Mouse (Mus musculus): Measurements from ENCODE around the gene Isg15. TPM values are rescaled to one million over a fixed set of nuclear protein-coding genes. Genes with fewer than 3 reads are reported as not detected.

The Isg15 gene
- polyA plus RNA-seq, 1 experiment from 2014 or later: 2.7 TPM

- 79% methylated on average over 2 of the region's 2 CpGs for WGBS
- H3K4me3 ChIP-seq: no peak overlapping the region
- H3K4me1 ChIP-seq (replicated peaks): peaks cover 11% of the 10 kb centered on the region
- H3K27me3 ChIP-seq: no peaks in the 10 kb centered on the region
- no peaks in the 10 kb centered on the region for H3K9me3 ChIP-seq (replicated peaks)
- peaks cover 15% of the 10 kb centered on the region for H3K36me3 ChIP-seq
- H3K27ac ChIP-seq: no peak overlapping the region
- H3K4me2 ChIP-seq: no peak overlapping the region
- H3K9ac ChIP-seq: no peak overlapping the region
- no peak for ATAC-seq (replicated peaks; ENCODE audit: insufficient number of reproducible peaks, insufficient read depth, low FRiP score, low read depth)
These were observed 23.7 kb upstream of the Isg15 start for GRCm38 (mm10) chr4:156224276-156224675.

GRCm38 (mm10) chr4:156219936-156220335 lies 19.3 kb upstream of the Isg15 start:
- Histone ChIP-seq H3K9ac (no peak overlapping the region), H3K4me3 (no peak overlapping the region), H3K9me3 (replicated peaks) (no peaks in the 10 kb centered on the region), H3K27ac (no peak overlapping the region), H3K4me2 (no peak overlapping the region), H3K27me3 (no peaks in the 10 kb centered on the region), H3K36me3 (peaks cover 10% of the 10 kb centered on the region), H3K4me1 (replicated peaks) (peaks cover 30% of the 10 kb centered on the region)
- no peak for ATAC-seq (replicated peaks; ENCODE audit: insufficient number of reproducible peaks, insufficient read depth, low FRiP score, low read depth)
- WGBS: 87% methylated on average over 11 of the region's 11 CpGs

DNA sequence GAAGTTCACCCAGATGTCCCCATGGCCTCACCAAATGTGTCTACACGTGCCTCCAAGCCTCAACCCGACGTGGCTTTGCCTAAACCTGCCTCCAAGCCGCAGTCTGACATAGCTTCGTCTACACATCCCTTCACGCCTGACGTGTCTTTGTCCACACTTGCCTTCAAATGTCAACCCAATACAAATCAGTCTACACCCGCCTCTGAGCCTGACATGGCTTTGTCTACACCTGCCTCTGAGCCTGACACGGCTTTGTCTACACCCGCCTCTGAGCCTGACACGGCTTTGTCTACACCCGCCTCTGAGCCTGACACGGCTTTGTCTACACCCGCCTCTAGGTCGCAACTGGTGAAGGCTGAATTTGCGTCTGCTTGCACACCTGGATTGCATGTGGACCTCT lies 17.2 kb upstream of the Isg15 start:
- H3K4me1 ChIP-seq (replicated peaks): peaks cover 30% of the 10 kb centered on the region
- ATAC-seq (replicated peaks; ENCODE audit: insufficient number of reproducible peaks, insufficient read depth, low FRiP score, low read depth): no peak
- H3K9ac ChIP-seq: no peak overlapping the region
- H3K36me3 ChIP-seq: peaks cover 5% of the 10 kb centered on the region; the same call in 1 of the 2 replicates
- no peak overlapping the region for H3K27ac ChIP-seq
- H3K4me2 ChIP-seq: no peak overlapping the region; the same call in 1 of the 2 replicates
- H3K4me3 ChIP-seq: no peak overlapping the region
- 75% methylated on average over 16 of the region's 16 CpGs for WGBS
- H3K9me3 ChIP-seq (replicated peaks): no peaks in the 10 kb centered on the region
- H3K27me3 ChIP-seq: no peaks in the 10 kb centered on the region

- H3K9ac ChIP-seq: peak overlapping the region; percentile 29; the same call in 1 of the 2 replicates
These were observed 16.5 kb upstream of the Isg15 start for GRCm38 (mm10) chr4:156217022-156217669.

GRCm38 (mm10) chr4:156216196-156216595 lies 15.6 kb upstream of the Isg15 start:
- ATAC-seq (replicated peaks; ENCODE audit: insufficient number of reproducible peaks, insufficient read depth, low FRiP score, low read depth): no peak; the same call in 1 of the 2 replicates
- peak overlapping the region; percentile 32 for H3K4me3 ChIP-seq
- H3K4me2 ChIP-seq: peak overlapping the region; percentile 48
- H3K36me3 ChIP-seq: no peaks in the 10 kb centered on the region
- 77% methylated on average over 2 of the region's 2 CpGs for WGBS
- peak overlapping the region; percentile 88 for H3K27ac ChIP-seq
- peaks cover 30% of the 10 kb centered on the region for H3K4me1 ChIP-seq (replicated peaks)
- H3K9me3 ChIP-seq (replicated peaks): no peaks in the 10 kb centered on the region
- no peaks in the 10 kb centered on the region for H3K27me3 ChIP-seq
- H3K9ac ChIP-seq: peak overlapping the region; percentile 15; the same call in 1 of the 2 replicates

More at GRCm38 (mm10) chr4:156217022-156217669, 16.5 kb upstream of the Isg15 start:
- Histone ChIP-seq H3K27ac (peak overlapping the region; percentile 88), H3K9me3 (replicated peaks) (no peaks in the 10 kb centered on the region), H3K27me3 (no peaks in the 10 kb centered on the region), H3K4me1 (replicated peaks) (peaks cover 30% of the 10 kb centered on the region), H3K36me3 (peaks cover 5% of the 10 kb centered on the region; the same call in 1 of the 2 replicates), H3K4me2 (peak overlapping the region; percentile 48), H3K4me3 (peak overlapping the region; percentile 32)
- 55% methylated on average over 16 of the region's 16 CpGs for WGBS
- ATAC-seq (replicated peaks; ENCODE audit: insufficient number of reproducible peaks, insufficient read depth, low FRiP score, low read depth): no peak; the same call in 1 of the 2 replicates

- peak within 1 kb of the TSS; percentile 48 for H3K4me2 ChIP-seq
- no peaks in the 10 kb centered on the region for H3K36me3 ChIP-seq
- H3K9ac ChIP-seq: peak within 1 kb of the TSS; percentile 15; the same call in 1 of the 2 replicates
- H3K4me3 ChIP-seq: peak within 1 kb of the TSS; percentile 32
- H3K27ac ChIP-seq: peak within 1 kb of the TSS; percentile 88
- no peaks in the 10 kb centered on the region for H3K27me3 ChIP-seq
- H3K9me3 ChIP-seq (replicated peaks): no peaks in the 10 kb centered on the region
- ATAC-seq (replicated peaks; ENCODE audit: insufficient number of reproducible peaks, insufficient read depth, low FRiP score, low read depth): peak; percentile 78
- WGBS: 35% methylated on average over 4 of the region's 4 CpGs
- H3K4me1 ChIP-seq (replicated peaks): peaks cover 30% of the 10 kb centered on the region
These were observed 15.0 kb upstream of the Isg15 start, which contains the start of gene Perm1 for GRCm38 (mm10) chr4:156215649-156216048. TSS of gene Perm1 (plus strand) at chr4:156215868.

- H3K36me3 ChIP-seq: no peaks in the 10 kb centered on the region
- H3K9ac ChIP-seq: no peak overlapping the region
- H3K4me3 ChIP-seq: no peak overlapping the region
- 91% methylated on average over 13 of the region's 13 CpGs for WGBS
- H3K9me3 ChIP-seq (replicated peaks): no peaks in the 10 kb centered on the region
- no peak for ATAC-seq (replicated peaks; ENCODE audit: insufficient number of reproducible peaks, insufficient read depth, low FRiP score, low read depth)
- H3K27me3 ChIP-seq: no peaks in the 10 kb centered on the region
- H3K27ac ChIP-seq: no peak overlapping the region
- H3K4me2 ChIP-seq: no peak overlapping the region
- peaks cover 24% of the 10 kb centered on the region for H3K4me1 ChIP-seq (replicated peaks)
These were observed 12.5 kb upstream of the Isg15 start for GRCm38 (mm10) chr4:156213134-156213533.

DNA sequence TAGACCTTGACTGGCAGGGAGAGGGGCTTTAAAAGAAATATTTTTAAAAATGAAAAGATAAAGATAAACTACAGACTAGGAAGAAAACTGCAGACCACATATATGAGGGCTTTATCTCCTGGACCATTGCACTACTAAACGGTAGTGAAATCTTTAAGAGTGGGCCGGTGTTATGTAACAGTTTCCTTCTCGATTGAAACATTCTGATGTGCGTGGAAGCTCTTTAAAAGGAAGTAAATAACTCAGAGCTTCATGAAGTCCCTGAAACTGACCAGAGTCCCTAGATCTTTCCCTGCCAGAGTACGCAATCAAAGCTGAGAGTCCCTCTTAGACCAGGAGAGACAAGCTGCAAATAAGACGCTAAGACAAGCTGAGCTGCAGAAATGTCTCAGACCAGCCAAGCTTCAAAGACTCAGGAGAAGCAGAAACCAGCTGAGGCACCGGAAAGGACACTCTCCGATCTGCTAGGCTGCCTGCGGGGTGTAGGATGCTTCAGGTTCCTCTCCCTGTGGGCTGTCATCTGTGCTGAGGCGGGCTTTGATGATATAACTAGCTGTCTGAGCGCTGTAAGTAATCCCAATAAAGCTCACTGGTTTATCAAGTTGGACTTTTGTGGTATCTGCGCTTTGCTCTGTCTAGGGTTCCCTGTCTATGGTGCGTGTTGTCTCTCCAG lies 9.5 kb upstream of the Isg15 start:
- Histone ChIP-seq H3K9me3 (replicated peaks) (no peaks in the 10 kb centered on the region), H3K27ac (no peak overlapping the region), H3K4me1 (replicated peaks) (peaks cover 2% of the 10 kb centered on the region; the same call in 1 of the 2 replicates), H3K9ac (no peak overlapping the region), H3K27me3 (no peaks in the 10 kb centered on the region), H3K4me2 (no peak overlapping the region), H3K36me3 (no peaks in the 10 kb centered on the region), H3K4me3 (no peak overlapping the region)
- WGBS: 64% methylated on average over 13 of the region's 13 CpGs
- no peak for ATAC-seq (replicated peaks; ENCODE audit: insufficient number of reproducible peaks, insufficient read depth, low FRiP score, low read depth)

DNA sequence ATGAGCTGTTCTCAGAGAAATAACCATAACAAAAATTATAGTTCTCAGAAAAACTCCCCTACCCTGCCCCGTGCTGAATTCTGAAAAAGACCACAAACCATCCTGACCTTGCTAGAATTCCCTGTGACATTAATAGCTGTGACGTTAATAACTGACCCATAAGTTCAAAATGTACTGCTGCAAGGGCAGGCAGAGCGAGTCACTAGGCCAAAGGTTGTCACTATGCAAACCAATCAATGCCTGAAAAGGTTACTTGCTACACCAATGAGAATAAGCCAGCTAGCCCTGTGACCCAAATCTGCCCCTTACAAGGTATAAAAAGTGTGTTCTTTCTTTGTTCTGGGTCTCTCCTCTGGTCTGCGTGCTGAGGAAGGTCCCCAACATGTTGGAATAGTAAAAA lies 8.3 kb upstream of the Isg15 start:
- Histone ChIP-seq H3K4me1 (replicated peaks) (peaks cover 5% of the 10 kb centered on the region), H3K27me3 (no peaks in the 10 kb centered on the region), H3K4me2 (no peak overlapping the region), H3K9me3 (replicated peaks) (no peaks in the 10 kb centered on the region), H3K9ac (no peak overlapping the region), H3K27ac (no peak overlapping the region), H3K36me3 (no peaks in the 10 kb centered on the region), H3K4me3 (no peak overlapping the region)
- no peak for ATAC-seq (replicated peaks; ENCODE audit: insufficient number of reproducible peaks, insufficient read depth, low FRiP score, low read depth)
- 91% methylated on average over 4 of the region's 4 CpGs for WGBS

GRCm38 (mm10) chr4:156203413-156204131 lies 3.0 kb upstream of the Isg15 start:
- Histone ChIP-seq H3K4me2 (peak overlapping the region; percentile 97), H3K9me3 (replicated peaks) (no peaks in the 10 kb centered on the region), H3K36me3 (no peaks in the 10 kb centered on the region), H3K4me3 (peak overlapping the region; percentile 69), H3K4me1 (replicated peaks) (peaks cover 18% of the 10 kb centered on the region), H3K27me3 (no peaks in the 10 kb centered on the region), H3K27ac (peak overlapping the region; percentile 82), H3K9ac (peak overlapping the region; percentile 78)
- peak; percentile 40 for ATAC-seq (replicated peaks; ENCODE audit: insufficient number of reproducible peaks, insufficient read depth, low FRiP score, low read depth)
- under 1% methylated on average over 49 of the region's 49 CpGs for WGBS

DNA sequence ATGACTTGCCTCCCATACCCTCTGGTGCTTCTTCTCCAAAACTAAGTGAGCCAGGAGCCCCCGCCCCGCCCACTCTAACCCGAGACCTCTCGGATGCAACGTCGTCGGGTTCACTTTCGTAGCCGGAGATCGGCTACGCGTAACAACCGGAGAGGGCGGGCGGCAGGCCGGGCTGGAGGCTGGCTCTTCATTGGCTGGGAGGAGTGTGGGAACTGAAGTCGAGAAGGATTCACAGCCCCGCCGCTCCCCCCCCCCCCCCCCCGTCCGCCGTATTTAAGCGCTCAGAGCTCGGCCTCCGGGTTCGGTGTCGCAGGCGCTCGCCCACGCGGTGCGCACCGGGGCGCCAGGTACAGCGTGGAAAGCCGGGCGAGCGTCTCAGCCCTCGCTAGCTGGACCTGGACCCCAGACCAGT lies 2.4 kb upstream of the Isg15 start, which contains the start of gene AW011738:
TSS of gene AW011738 (plus strand) at position 304 of the 412 bp plus-strand sequence.
- Histone ChIP-seq H3K9ac (peak within 1 kb of the TSS; percentile 78), H3K4me2 (peak within 1 kb of the TSS; percentile 97), H3K27me3 (no peaks in the 10 kb centered on the region), H3K27ac (peak within 1 kb of the TSS; percentile 82), H3K4me1 (replicated peaks) (peaks cover 18% of the 10 kb centered on the region), H3K36me3 (no peaks in the 10 kb centered on the region), H3K4me3 (peak within 1 kb of the TSS; percentile 69), H3K9me3 (replicated peaks) (no peaks in the 10 kb centered on the region)
- ATAC-seq (replicated peaks; ENCODE audit: insufficient number of reproducible peaks, insufficient read depth, low FRiP score, low read depth): peak; percentile 86
- under 1% methylated on average over 38 of the region's 39 CpGs for WGBS
